Mouse (Mus musculus) urinary bladder, postnatal 36 days (tissue): ENCODE data around the gene Gm20489.

Experiments used
- DNase-seq, 2 experiments: peaks; one replicate each; pipeline ENCODE4 v3.0.0; 2022; ENCODE audit warnings: low spot score in 2 of 2, mixed read lengths in 1 of 2

Gene Gm20489

GRCm38 (mm10) chrX:101268755-101269124 lies at the start of gene Gm20489:
Gm20489 (minus strand) TSS chrX:101269023.
- DNase-seq, result no peak

GRCm38 (mm10) chrX:101313625-101314359 lies 45.0 kb upstream of the Gm20489 start:
- DNase-seq, result no peak

- DNase-seq, result no peak
These were observed 40.5 kb upstream of the Gm20489 start for GRCm38 (mm10) chrX:101309299-101309698.

GRCm38 (mm10) chrX:101304646-101305045 lies 35.8 kb upstream of the Gm20489 start:
- DNase-seq, result no peak

GRCm38 (mm10) chrX:101301654-101302053 lies 32.8 kb upstream of the Gm20489 start:
- DNase-seq, result no peak

GRCm38 (mm10) chrX:101300427-101301030 lies 31.7 kb upstream of the Gm20489 start:
- no peak for DNase-seq

- DNase-seq, result no peak
These were observed 30.9 kb upstream of the Gm20489 start for GRCm38 (mm10) chrX:101299473-101300426.

GRCm38 (mm10) chrX:101299055-101299454 lies 30.2 kb upstream of the Gm20489 start, which contains the start of gene Nlgn3:
Nlgn3 (plus strand) TSS chrX:101299168.
- DNase-seq, result no peak

GRCm38 (mm10) chrX:101290111-101290510 lies 21.3 kb upstream of the Gm20489 start:
- no peak for DNase-seq

GRCm38 (mm10) chrX:101289037-101289436 lies 20.2 kb upstream of the Gm20489 start:
- DNase-seq, result no peak

GRCm38 (mm10) chrX:101288432-101288831 lies 19.6 kb upstream of the Gm20489 start:
- DNase-seq, result no peak

GRCm38 (mm10) chrX:101287543-101287942 lies 18.7 kb upstream of the Gm20489 start:
- no peak for DNase-seq

- DNase-seq, result no peak
These were observed 17.3 kb upstream of the Gm20489 start for GRCm38 (mm10) chrX:101285953-101286670.

GRCm38 (mm10) chrX:101285534-101285933 lies 16.7 kb upstream of the Gm20489 start:
- peak; percentile 7 to 42 for DNase-seq

GRCm38 (mm10) chrX:101282813-101283212 lies 14.0 kb upstream of the Gm20489 start:
- DNase-seq, result no peak

- peak; percentile 81 to 90 for DNase-seq
These were observed 5.3 kb upstream of the Gm20489 start, which contains the start of gene Med12 for GRCm38 (mm10) chrX:101273875-101274738. Med12 (plus strand) TSS chrX:101274030.

GRCm38 (mm10) chrX:101273410-101273809 lies 4.6 kb upstream of the Gm20489 start:
- no peak for DNase-seq

- no peak for DNase-seq
These were observed 633 bp downstream of the Gm20489 start, which contains the start of gene Il2rg for GRCm38 (mm10) chrX:101268025-101268754. Il2rg (minus strand) TSS chrX:101268255.

- DNase-seq, result no peak
These were observed 2.2 kb downstream of the Gm20489 start for GRCm38 (mm10) chrX:101266631-101267030.

- DNase-seq, result no peak
These were observed 4.9 kb downstream of the Gm20489 start, which contains the start of gene Gm614 for GRCm38 (mm10) chrX:101263892-101264291. Gm614 (minus strand) TSS chrX:101263992.
